Mouse (Mus musculus) skeletal muscle tissue, postnatal 0 days (tissue): ENCODE results near the gene Il31ra. TPM values are rescaled to one million over a fixed set of nuclear protein-coding genes. Genes with fewer than 3 reads are reported as not detected.

Source experiments
- polyA plus RNA-seq: library from polyadenylated mRNA; unstranded; fragments of >200 nt; fragmentation: Nextera tagmentation; extraction: Ambion mirVana; gene quantifications from 2 replicates; pipeline ENCODE4 v1.2.1, GENCODE M21; 2015

Il31ra gene
- polyA plus RNA-seq, result 0.33 and 0.48 TPM in 2 replicates

DNA sequence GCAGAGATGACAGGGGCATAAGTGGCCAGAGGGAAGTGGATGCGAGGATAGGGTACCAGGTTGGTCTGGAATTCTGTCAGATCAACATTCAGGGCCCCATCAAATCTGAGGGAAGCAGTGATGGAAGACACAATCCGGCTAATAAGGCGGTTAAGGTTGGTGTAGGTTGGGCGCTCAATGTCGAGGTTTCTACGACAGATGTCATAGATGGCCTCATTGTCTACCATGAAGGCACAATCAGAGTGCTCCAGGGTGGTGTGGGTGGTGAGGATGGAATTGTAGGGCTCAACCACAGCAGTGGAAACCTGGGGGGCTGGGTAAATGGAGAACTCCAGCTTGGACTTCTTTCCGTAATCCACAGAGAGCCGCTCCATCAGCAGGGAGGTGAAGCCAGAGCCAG lies at the start of gene Il31ra:
Il31ra (minus strand) TSS at position 101 of the 400 bp plus-strand sequence.

Other genes with a start within 250 kb of the Il31ra start
- gene Il6st, start 130.3 kb downstream of the Il31ra start, polyA plus RNA-seq, result 28.3 and 34.1 TPM in 2 replicates
- gene Ddx4, start 58.1 kb upstream of the Il31ra start, polyA plus RNA-seq, result 0.06 TPM in 2 replicates
- gene Slc38a9, start 66.4 kb upstream of the Il31ra start, polyA plus RNA-seq, result 7.5 and 10.3 TPM in 2 replicates
- gene Plpp1, start 206.4 kb upstream of the Il31ra start, polyA plus RNA-seq, result 169 and 173 TPM in 2 replicates